Mouse (Mus musculus) kidney, adult 2 months (tissue): ENCODE results near the gene Mfn2.

Experiments
- CTCF ChIP-seq: fragments of 200-500 bp; conservative IDR thresholded peaks from 2 replicates; pipeline ENCODE4 v1.5.1; 2011; ENCODE audit warnings: low read depth, mild to moderate bottlenecking, control low read depth, low read length, moderate library complexity, mixed read lengths; ENCODE audit not compliant: insufficient read depth, insufficient read length
- POLR2A ChIP-seq: fragments of 200-500 bp; IDR thresholded peaks from one replicate; pipeline ENCODE4 v1.6.1; 2011; ENCODE audit warnings: low read depth, low read length, control low read depth

DNA sequence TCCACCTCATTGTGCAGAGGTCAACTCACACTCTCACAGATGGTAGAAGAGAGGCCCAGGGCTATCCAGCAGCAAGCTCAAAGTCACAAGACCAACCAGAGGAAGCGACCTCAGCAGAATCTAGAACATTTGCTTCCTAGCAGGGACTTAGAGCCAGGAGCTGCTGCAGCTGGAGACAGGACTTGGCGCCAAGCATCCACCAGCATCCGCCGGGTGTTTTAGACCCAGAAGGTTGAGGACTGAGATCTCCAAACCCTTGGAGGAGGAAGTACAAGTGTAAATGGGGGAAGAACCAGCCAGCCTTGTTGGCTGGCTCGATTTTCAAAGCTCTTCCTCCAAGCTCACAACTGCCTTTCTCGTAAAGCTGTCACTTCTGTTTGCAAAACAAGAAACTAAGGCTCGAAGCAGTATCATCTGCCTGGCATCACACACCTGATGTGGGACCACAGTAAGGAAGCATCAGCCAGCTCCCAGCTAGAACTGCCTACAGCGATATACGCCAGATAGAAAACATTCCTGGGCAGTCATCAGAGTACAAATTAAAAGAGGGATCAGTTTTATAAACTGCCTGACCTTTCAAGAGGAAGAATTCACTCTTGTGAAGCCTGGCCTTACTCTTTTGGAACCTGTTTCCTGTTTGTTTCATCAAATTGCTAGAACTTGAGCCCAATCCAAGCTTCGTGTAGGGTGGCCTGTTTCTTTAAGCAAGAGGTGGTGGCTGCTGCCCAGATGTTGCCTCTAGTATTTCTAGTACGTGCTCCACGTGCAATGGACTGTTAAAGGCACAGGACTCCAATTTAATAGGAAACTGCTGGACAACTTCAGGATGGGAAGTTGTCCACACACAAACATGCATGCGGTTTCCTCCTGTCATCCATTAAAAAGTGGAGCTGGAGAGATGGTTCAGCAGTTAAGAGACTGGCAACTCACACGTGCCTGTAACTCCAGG lies 33.9 kb upstream of the Mfn2 start:
- no peak for TF ChIP-seq CTCF
- no peak for TF ChIP-seq POLR2A
